Comparison of ENCODE assay signal across 26 mouse cellular contexts in the genomic region with DNA sequence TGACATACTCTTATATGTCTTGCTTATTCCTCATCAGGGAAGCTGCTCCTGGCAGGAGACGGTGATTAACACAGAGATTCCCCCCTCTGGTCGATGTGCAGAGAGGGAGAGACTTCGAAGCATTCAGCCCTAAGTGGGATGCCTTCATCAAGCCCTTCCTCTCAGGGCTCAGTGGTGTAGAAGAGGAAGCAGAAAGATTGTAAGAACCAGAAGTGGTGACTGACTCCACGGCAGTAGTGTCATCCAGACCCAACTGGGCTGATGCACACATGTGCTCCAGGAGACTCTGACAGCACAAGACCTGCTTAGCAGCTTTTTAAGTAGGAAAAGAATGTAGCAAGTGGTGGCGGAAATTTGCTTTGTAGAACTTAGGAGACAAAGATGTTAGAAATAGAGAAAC.
A peak's percentile ranks its signal among the peaks of the same experiment; 100 is the strongest.
DNase-seq lines count a peak whose midpoint lies in the region; ATAC-seq and TF ChIP-seq lines count a peak whose summit lies in the region.
"Had no signal": no experiment of that assay in that cellular context is flagged by ENCODE, and none has a peak within 500 bp of the region (broad histone marks: within the 10 kb centered on the region; RNA-seq: fewer than 3 reads in every experiment).

No protein-coding gene starts in this region.

- no peak for ATAC-seq in lung, embryonic 14.5 days (ENCODE audit: insufficient read depth)
- peak; percentile 61 for ATAC-seq in granulocyte monocyte progenitor cell, adult 5-6 weeks (replicated peaks; ENCODE audit: poor library complexity, severe bottlenecking)
- ATAC-seq in megakaryocyte progenitor cell, adult 5-6 weeks (replicated peaks; ENCODE audit: poor library complexity), result peak; percentile 61; the same call in 1 of the 2 replicates
- ATAC-seq in forebrain, embryonic 15.5 days (replicated peaks), result no peak
- ATAC-seq: CD4-positive, CD25-positive, alpha-beta regulatory T cell, adult 4 months; forebrain, embryonic 13.5 days; forebrain, postnatal 0 days; intestine, postnatal 0 days had no signal

- no peak overlapping the region for H3K4me2 ChIP-seq in lung, embryonic 14.5 days
- no peak overlapping the region for H3K4me2 ChIP-seq in forebrain, embryonic 15.5 days (replicated peaks)
- H3K4me2 ChIP-seq: embryonic facial prominence, embryonic 13.5 days; forebrain, embryonic 13.5 days; heart, embryonic 13.5 days; hindbrain, embryonic 12.5 days; hindbrain, embryonic 15.5 days had no signal

- H3K27me3 ChIP-seq in lung, embryonic 14.5 days (ENCODE audit: insufficient read depth, low read length), result no peaks in the 10 kb centered on the region
- H3K27me3 ChIP-seq in forebrain, embryonic 15.5 days, result no peaks in the 10 kb centered on the region
- H3K27me3 ChIP-seq: embryonic facial prominence, embryonic 13.5 days; forebrain, embryonic 13.5 days; heart, embryonic 13.5 days; hindbrain, embryonic 12.5 days; hindbrain, embryonic 15.5 days had no signal

- H3K9ac ChIP-seq in lung, embryonic 14.5 days, result no peak overlapping the region
- H3K9ac ChIP-seq in forebrain, embryonic 15.5 days (replicated peaks), result no peak overlapping the region
- H3K9ac ChIP-seq: embryonic facial prominence, embryonic 13.5 days; forebrain, embryonic 13.5 days; forebrain, postnatal 0 days; heart, embryonic 13.5 days; hindbrain, embryonic 12.5 days; hindbrain, embryonic 15.5 days had no signal

- 63% methylated on average over 5 of the region's 5 CpGs for WGBS in lung, embryonic 14.5 days
- 87% methylated on average over 5 of the region's 5 CpGs for WGBS in forebrain, embryonic 15.5 days

- H3K4me3 ChIP-seq in lung, embryonic 14.5 days (ENCODE audit: low read depth, low read length), result no peak overlapping the region
- H3K4me3 ChIP-seq in forebrain, embryonic 15.5 days, result no peak overlapping the region
- H3K4me3 ChIP-seq: embryonic facial prominence, embryonic 13.5 days; forebrain, embryonic 10.5 days; forebrain, embryonic 13.5 days; heart, adult 2 months; heart, embryonic 10.5 days; heart, embryonic 13.5 days; hindbrain, embryonic 12.5 days; hindbrain, embryonic 15.5 days had no signal

- peak; percentile 25 for DNase-seq in lung, embryonic 14.5 days
- no peak for DNase-seq in lung, postnatal 36 days
- DNase-seq in ovary, postnatal 14 days (ENCODE audit: low spot score), result no peak
- DNase-seq: adrenal gland, adult 2 months; adrenal gland, postnatal 14 days; cerebellum, adult 11-12 months; cerebellum, adult 8-10 months; cerebellum, postnatal 10 days; cerebellum, postnatal 36 days; forebrain, postnatal 0 days; gastrocnemius, postnatal 25 days; heart, adult 2 months; heart, postnatal 14 days; heart, postnatal 4 days had no signal

- no peak overlapping the region for H3K27ac ChIP-seq in lung, embryonic 14.5 days (ENCODE audit: low read depth)
- H3K27ac ChIP-seq in forebrain, embryonic 15.5 days (replicated peaks), result no peak overlapping the region
- H3K27ac ChIP-seq: embryonic facial prominence, embryonic 13.5 days; forebrain, embryonic 10.5 days; forebrain, embryonic 13.5 days; heart, adult 2 months; heart, embryonic 10.5 days; heart, embryonic 13.5 days; hindbrain, embryonic 12.5 days; hindbrain, embryonic 15.5 days had no signal

- H3K9me3 ChIP-seq in lung, embryonic 14.5 days (ENCODE audit: low read depth, low read length), result no peaks in the 10 kb centered on the region
- H3K9me3 ChIP-seq in forebrain, embryonic 15.5 days, result no peaks in the 10 kb centered on the region
- H3K9me3 ChIP-seq: embryonic facial prominence, embryonic 13.5 days; forebrain, embryonic 10.5 days; forebrain, embryonic 13.5 days; heart, embryonic 10.5 days; heart, embryonic 13.5 days; hindbrain, embryonic 12.5 days; hindbrain, embryonic 15.5 days had no signal

- TF ChIP-seq CTCF in lung, embryonic 14.5 days (IDR thresholded peaks at IDR 0.05; ENCODE audit: low read depth), result no peak

- no peaks in the 10 kb centered on the region for H3K36me3 ChIP-seq in lung, embryonic 14.5 days (ENCODE audit: insufficient read depth)
- no peaks in the 10 kb centered on the region for H3K36me3 ChIP-seq in forebrain, embryonic 15.5 days
- H3K36me3 ChIP-seq: embryonic facial prominence, embryonic 13.5 days; forebrain, embryonic 10.5 days; heart, embryonic 10.5 days; heart, embryonic 13.5 days; hindbrain, embryonic 12.5 days; hindbrain, embryonic 15.5 days had no signal

- H3K4me1 ChIP-seq in lung, embryonic 14.5 days (ENCODE audit: insufficient read depth), result no peaks in the 10 kb centered on the region
- H3K4me1 ChIP-seq in forebrain, embryonic 15.5 days, result no peaks in the 10 kb centered on the region
- H3K4me1 ChIP-seq: embryonic facial prominence, embryonic 13.5 days; forebrain, embryonic 10.5 days; forebrain, embryonic 13.5 days; heart, embryonic 10.5 days; heart, embryonic 13.5 days; hindbrain, embryonic 12.5 days; hindbrain, embryonic 15.5 days had no signal

Comparison
In these comparisons a context has a peak if more than half of its experiments do, and no peak if none do; other contexts are left out.
1. ATAC-seq: peak in granulocyte monocyte progenitor cell, adult 5-6 weeks (single experiment) and megakaryocyte progenitor cell, adult 5-6 weeks (single experiment); none in lung, embryonic 14.5 days (single experiment) and forebrain, embryonic 15.5 days (single experiment).